Mouse (Mus musculus) intestine, embryonic 14.5 days (tissue): ENCODE measurements around the gene a. TPM values are rescaled to one million over a fixed set of nuclear protein-coding genes. Genes with fewer than 3 reads are reported as not detected.
"Not testable (repeated sequence)": the region's sequence is repeated elsewhere in the genome, so short reads cannot be mapped to it uniquely, and the experiment has no call there.

Experiments used
- ATAC-seq: fragments of 200-750 bp; cut with Nextera tagmentation; replicated peaks from 2 replicates; pipeline ENCODE4 v1.8.0; 2017; ENCODE audit warnings: low read depth, moderate number of reproducible peaks, moderate TSS enrichment, moderate library complexity; ENCODE audit not compliant: low FRiP score, low TSS enrichment
- DNase-seq: peaks from one replicate; pipeline ENCODE4 v3.0.0-alpha.2; 2018; ENCODE audit warnings: low spot score
- H3K27ac ChIP-seq: fragments of 300-500 bp; sonication (generic); 2 replicates; pipeline ENCODE4 v1.5.1; 2014; ENCODE audit warnings: low read depth, mild to moderate bottlenecking, control low read depth
- H3K27me3 ChIP-seq: fragments of 300-500 bp; sonication (generic); replicated peaks from 2 replicates; pipeline ENCODE4 v1.6.1; 2014; ENCODE audit warnings: low read length, control low read depth; ENCODE audit not compliant: control insufficient read depth, insufficient read depth
- H3K36me3 ChIP-seq: fragments of 300-500 bp; sonication (generic); 2 replicates; pipeline ENCODE4 v1.6.1; 2014; ENCODE audit warnings: low read length, control low read depth; ENCODE audit not compliant: control insufficient read depth, insufficient read depth
- H3K4me1 ChIP-seq: fragments of 300-500 bp; sonication (generic); replicated peaks from 2 replicates; pipeline ENCODE4 v1.6.1; 2014; ENCODE audit warnings: low read length, control low read depth, mixed read lengths; ENCODE audit not compliant: control insufficient read depth, insufficient read depth
- H3K4me2 ChIP-seq: fragments of 300-500 bp; sonication (generic); 2 replicates; pipeline ENCODE4 v1.6.1; 2014; ENCODE audit warnings: low read length
- H3K4me3 ChIP-seq: fragments of 300-500 bp; sonication (generic); 2 replicates; pipeline ENCODE4 v1.5.1; 2014; ENCODE audit warnings: low read depth, low read length, control low read depth, mixed read lengths
- H3K9ac ChIP-seq: fragments of 300-500 bp; sonication (generic); 2 replicates; pipeline ENCODE4 v1.6.1; 2014; ENCODE audit warnings: mild to moderate bottlenecking, low read length
- H3K9me3 ChIP-seq: fragments of 300-500 bp; sonication (generic); 2 replicates; pipeline ENCODE4 v1.6.1; 2016; ENCODE audit warnings: low read length, control low read depth; ENCODE audit not compliant: control insufficient read depth
- WGBS: fragments of 180-500 bp; shearing (Covaris S2); extraction: QIAGEN DNeasy Blood & Tissue Kit; methylation state at CpG from one replicate; pipeline ENCODE4 v1.1.7; 2014; 5-methylcytosine and 5-hydroxymethylcytosine counted together
- polyA plus RNA-seq: library from polyadenylated mRNA; unstranded; fragments of >200 nt; fragmentation: Nextera tagmentation; extraction: Ambion mirVana; gene quantifications from 2 replicates; pipeline ENCODE4 v1.2.1, GENCODE M21; 2014

Gene a
- polyA plus RNA-seq, 1 experiment from 2014 or later: 1.5 TPM

- H3K9ac ChIP-seq: no peak overlapping the region
- H3K4me3 ChIP-seq: no peak overlapping the region
- 8% methylated on average over 7 of the region's 7 CpGs for WGBS
- no peaks in the 10 kb centered on the region for H3K36me3 ChIP-seq
- DNase-seq: no peak
- peaks cover 7% of the 10 kb centered on the region; the same call in 1 of the 2 replicates for H3K4me1 ChIP-seq
- no peak overlapping the region for H3K27ac ChIP-seq
- no peak overlapping the region for H3K4me2 ChIP-seq
- no peaks in the 10 kb centered on the region for H3K27me3 ChIP-seq
- ATAC-seq: no peak
- H3K9me3 ChIP-seq: no peaks in the 10 kb centered on the region
Observed at GRCm38 (mm10) chr2:154949352-154949751, 158.2 kb downstream of the a start.

- peaks cover 7% of the 10 kb centered on the region; the same call in 1 of the 2 replicates for H3K4me1 ChIP-seq
- H3K9ac ChIP-seq: no peak overlapping the region
- H3K4me3 ChIP-seq: no peak overlapping the region
- no peaks in the 10 kb centered on the region for H3K36me3 ChIP-seq
- no peak overlapping the region for H3K4me2 ChIP-seq
- ATAC-seq: no peak
- H3K9me3 ChIP-seq: no peaks in the 10 kb centered on the region
- H3K27me3 ChIP-seq: no peaks in the 10 kb centered on the region
- DNase-seq: no peak
- H3K27ac ChIP-seq: no peak overlapping the region
- WGBS: 74% methylated on average over 9 of the region's 9 CpGs
Observed at GRCm38 (mm10) chr2:154949877-154950276, 158.7 kb downstream of the a start.

GRCm38 (mm10) chr2:154950601-154951000 lies 159.4 kb downstream of the a start:
- DNase-seq (peak; percentile 45), ATAC-seq (no peak)
- H3K9me3 ChIP-seq: no peaks in the 10 kb centered on the region
- no peaks in the 10 kb centered on the region for H3K36me3 ChIP-seq
- no peak overlapping the region for H3K4me3 ChIP-seq
- H3K9ac ChIP-seq: no peak overlapping the region
- no peaks in the 10 kb centered on the region for H3K27me3 ChIP-seq
- 45% methylated on average over 5 of the region's 5 CpGs for WGBS
- H3K27ac ChIP-seq: no peak overlapping the region
- peaks cover 7% of the 10 kb centered on the region; the same call in 1 of the 2 replicates for H3K4me1 ChIP-seq
- H3K4me2 ChIP-seq: no peak overlapping the region

- no peak for ATAC-seq
- no peak for DNase-seq
- Histone ChIP-seq H3K36me3 (no peaks in the 10 kb centered on the region), H3K4me1 (no peaks in the 10 kb centered on the region), H3K4me2 (no peak overlapping the region), H3K9ac (no peak overlapping the region), H3K27ac (no peak overlapping the region), H3K9me3 (no peaks in the 10 kb centered on the region), H3K4me3 (no peak overlapping the region), H3K27me3 (no peaks in the 10 kb centered on the region)
- 91% methylated on average over 5 of the region's 5 CpGs for WGBS
Observed at GRCm38 (mm10) chr2:154959486-154959885, 168.3 kb downstream of the a start.

DNA sequence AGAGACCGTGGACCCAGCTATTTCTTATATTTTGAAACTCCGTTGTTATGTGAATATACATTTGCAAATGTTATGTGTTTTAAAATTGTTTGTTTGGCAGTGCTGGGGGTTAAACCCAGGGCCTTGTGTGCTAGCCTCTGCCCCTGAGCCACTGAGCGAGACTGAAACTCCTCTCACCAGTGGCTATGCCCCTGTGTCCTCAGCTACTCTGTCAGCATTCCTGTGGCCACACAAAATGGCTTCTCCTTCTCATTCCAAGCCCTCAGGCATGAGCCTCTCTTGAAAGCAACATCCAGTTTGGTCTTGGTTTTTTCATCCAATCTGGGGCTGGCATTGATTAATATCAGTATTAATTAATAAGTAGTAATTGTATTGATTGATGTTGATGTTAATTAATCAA lies 168.7 kb downstream of the a start:
- Histone ChIP-seq H3K4me3 (no peak overlapping the region), H3K4me1 (no peaks in the 10 kb centered on the region), H3K9ac (no peak overlapping the region), H3K9me3 (no peaks in the 10 kb centered on the region), H3K4me2 (no peak overlapping the region), H3K27ac (no peak overlapping the region), H3K36me3 (no peaks in the 10 kb centered on the region), H3K27me3 (no peaks in the 10 kb centered on the region)
- DNase-seq: peak; percentile 33
- ATAC-seq: no peak
- WGBS: 87% methylated on average over 3 of the region's 3 CpGs

- ATAC-seq (no peak), DNase-seq (no peak)
- no peak overlapping the region for H3K9ac ChIP-seq
- no peaks in the 10 kb centered on the region for H3K4me1 ChIP-seq
- H3K9me3 ChIP-seq: no peaks in the 10 kb centered on the region
- no peaks in the 10 kb centered on the region for H3K36me3 ChIP-seq
- H3K4me2 ChIP-seq: no peak overlapping the region
- WGBS: 65% methylated on average over 5 of the region's 5 CpGs
- no peak overlapping the region for H3K4me3 ChIP-seq
- no peak overlapping the region for H3K27ac ChIP-seq
- no peaks in the 10 kb centered on the region for H3K27me3 ChIP-seq
Observed at GRCm38 (mm10) chr2:154963176-154963575, 172.0 kb downstream of the a start.

DNA sequence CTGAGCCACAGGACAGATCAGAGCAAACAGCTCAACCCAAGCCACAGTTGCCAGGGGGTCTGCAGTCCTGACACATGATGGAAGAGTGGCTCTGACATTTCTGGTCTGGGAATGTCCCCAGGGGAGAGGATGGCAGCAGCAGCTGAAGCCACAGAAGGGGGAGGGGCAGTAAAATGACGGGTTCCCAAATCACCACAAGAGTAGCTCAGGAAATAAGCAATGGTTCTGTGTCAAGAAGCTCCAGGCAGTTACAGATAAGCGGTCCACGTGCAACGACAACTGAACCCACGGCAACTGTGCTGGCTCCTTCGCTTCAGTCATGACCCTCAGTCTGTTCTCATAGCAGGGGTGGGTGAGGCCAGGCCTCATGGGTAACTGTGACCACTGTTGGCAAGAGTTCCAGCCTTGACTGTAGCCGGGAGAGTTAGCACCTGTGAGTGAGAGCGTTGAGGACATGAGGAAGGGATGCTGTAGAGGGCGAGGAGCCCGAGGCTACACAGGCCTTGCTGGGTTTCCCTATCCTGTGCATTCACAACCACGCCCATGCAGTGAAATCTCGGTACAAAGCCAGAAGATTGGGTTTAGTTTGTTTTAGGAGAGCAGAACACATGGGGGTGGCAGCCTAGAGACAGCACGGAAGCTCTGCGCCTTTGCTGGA lies 178.7 kb downstream of the a start:
- 64% methylated on average over 14 of the region's 14 CpGs for WGBS
- H3K9me3 ChIP-seq, H3K9ac ChIP-seq, H3K27me3 ChIP-seq, DNase-seq, H3K4me2 ChIP-seq, H3K27ac ChIP-seq, H3K4me3 ChIP-seq, ATAC-seq, H3K36me3 ChIP-seq, H3K4me1 ChIP-seq: not testable (repeated sequence)

- H3K27ac ChIP-seq: no peak overlapping the region
Observed at GRCm38 (mm10) chr2:154971919-154972692, 180.9 kb downstream of the a start.

More at GRCm38 (mm10) chr2:154971919-154972692, 180.9 kb downstream of the a start:
- Histone ChIP-seq H3K27me3 (no peaks in the 10 kb centered on the region), H3K9me3 (no peaks in the 10 kb centered on the region), H3K36me3 (no peaks in the 10 kb centered on the region), H3K4me2 (peak overlapping the region; percentile 28; the same call in 1 of the 2 replicates), H3K4me1 (peaks cover 9% of the 10 kb centered on the region; the same call in 1 of the 2 replicates), H3K4me3 (no peak overlapping the region), H3K9ac (no peak overlapping the region)
- 33% methylated on average over 18 of the region's 18 CpGs for WGBS
- DNase-seq (peak; percentile 62), ATAC-seq (peak; percentile 79; the same call in 1 of the 2 replicates)
